Mouse (Mus musculus) E14TG2a.4 (cell line): ENCODE results near the gene Prkcb.
A peak's percentile ranks its signal among the peaks of the same experiment; 100 is the strongest.

Experiments used
- CTCF ChIP-seq: conservative IDR thresholded peaks from 2 replicates; pipeline ENCODE4 v1.5.1; 2014; ENCODE audit warnings: low read length
- NANOG ChIP-seq: IDR thresholded peaks from 2 replicates; pipeline ENCODE4 v1.6.1; 2014; ENCODE audit warnings: borderline replicate concordance, low read length, mixed read lengths
- POU5F1 ChIP-seq: IDR thresholded peaks from 2 replicates; pipeline ENCODE4 v1.6.1; 2014; ENCODE audit warnings: low read length, borderline replicate concordance

DNA sequence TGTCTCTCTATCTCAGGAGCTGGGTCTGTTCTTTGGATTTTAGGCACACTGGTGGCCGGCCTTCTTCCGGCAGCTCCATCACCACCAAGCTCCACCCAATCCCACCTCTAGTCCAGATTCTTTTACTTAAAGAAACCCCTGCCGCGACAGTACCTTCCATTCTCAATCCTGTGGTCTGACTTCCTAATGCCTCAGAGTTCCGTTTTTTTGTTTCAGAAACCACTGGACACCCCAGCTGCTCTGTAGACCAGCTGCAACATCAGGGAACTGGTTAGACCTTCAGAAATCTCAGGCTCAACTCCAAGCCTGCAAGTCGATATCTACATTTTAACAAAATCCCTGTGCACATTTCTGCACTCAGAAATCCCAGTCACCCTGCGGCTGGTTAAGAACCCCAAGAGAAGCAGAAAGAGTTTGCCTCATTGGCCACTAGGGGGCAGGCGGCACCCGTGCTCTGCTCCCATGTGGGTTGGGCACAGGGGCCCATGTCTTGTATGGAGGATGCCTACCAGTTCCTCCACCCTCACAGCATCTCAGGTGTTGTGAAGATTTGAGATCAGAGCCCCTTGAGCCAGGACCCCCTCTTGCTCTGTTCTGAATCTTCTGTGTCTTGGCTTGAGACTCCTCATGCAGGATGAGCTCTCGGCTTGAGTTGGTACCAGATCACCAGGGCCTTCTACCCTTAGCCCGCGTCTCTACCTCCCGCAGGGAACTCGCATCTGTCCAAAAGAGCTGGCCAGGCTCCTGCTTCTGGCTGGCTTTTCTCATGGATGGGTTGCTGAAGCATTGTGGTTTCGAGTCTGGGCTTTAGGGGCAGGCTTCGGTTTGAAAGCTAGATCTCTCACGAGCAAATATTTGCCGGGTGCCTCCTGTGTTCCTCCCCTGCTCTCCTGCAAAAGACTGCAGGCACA is 182.1 kb downstream of the Prkcb start:
- peak; percentile 82 for TF ChIP-seq CTCF
- no peak for TF ChIP-seq NANOG
- no peak for TF ChIP-seq POU5F1
